Mouse (Mus musculus) liver, postnatal 0 days (tissue): ENCODE measurements at regions not wholly inside any gene's neighbourhood (a gene's known extent, or its start where the extent isn't known, plus 50 kb on each side); places are given as distances from the start of the nearest gene placed in this dataset.

Experiments
- ATAC-seq: fragments of 200-750 bp; cut with Nextera tagmentation; 2 replicates; pipeline ENCODE4 v1.8.0; 2017; ENCODE audit warnings: mild to moderate bottlenecking, moderate library complexity
- DNase-seq: peaks from one replicate; pipeline ENCODE4 v3.0.0-alpha.2; 2016
- H3K27ac ChIP-seq: fragments of 300-500 bp; sonication (generic); 2 replicates; pipeline ENCODE4 v1.5.1; 2014; ENCODE audit warnings: antibody characterized with exemption, moderate library complexity, mild to moderate bottlenecking, low read depth
- H3K27me3 ChIP-seq: fragments of 300-500 bp; sonication (generic); 2 replicates; pipeline ENCODE4 v1.6.1; 2014; ENCODE audit warnings: low read length, control low read depth, mixed read lengths; ENCODE audit not compliant: insufficient read depth
- H3K36me3 ChIP-seq: fragments of 300-500 bp; sonication (generic); replicated peaks from 2 replicates; pipeline ENCODE4 v1.6.1; 2014; ENCODE audit warnings: mild to moderate bottlenecking, control low read depth, low read length, moderate library complexity, mixed read lengths; ENCODE audit not compliant: insufficient read depth
- H3K4me1 ChIP-seq: fragments of 300-500 bp; sonication (generic); 2 replicates; pipeline ENCODE4 v1.6.1; 2014; ENCODE audit warnings: antibody characterized with exemption, mild to moderate bottlenecking, control low read depth; ENCODE audit not compliant: insufficient read depth
- H3K4me2 ChIP-seq: fragments of 300-500 bp; sonication (generic); 2 replicates; pipeline ENCODE4 v1.6.1; 2014; ENCODE audit warnings: low read depth, mild to moderate bottlenecking, low read length, moderate library complexity, mixed read lengths
- H3K4me3 ChIP-seq: fragments of 300-500 bp; sonication (generic); 2 replicates; pipeline ENCODE4 v1.5.1; 2014; ENCODE audit warnings: low read depth, low read length
- H3K9ac ChIP-seq: fragments of 300-500 bp; sonication (generic); replicated peaks from 2 replicates; pipeline ENCODE4 v1.6.1; 2014; ENCODE audit warnings: mild to moderate bottlenecking, moderate library complexity
- H3K9me3 ChIP-seq: fragments of 300-500 bp; sonication (generic); 2 replicates; pipeline ENCODE4 v1.6.1; 2016; ENCODE audit warnings: mild to moderate bottlenecking, control low read depth, low read length, mixed read lengths
- CTCF ChIP-seq: sonication (generic); IDR thresholded peaks from 2 replicates; pipeline ENCODE4 v1.5.1; 2016; ENCODE audit warnings: antibody characterized with exemption, low read depth
- EP300 ChIP-seq: IDR thresholded peaks from 2 replicates; pipeline ENCODE4 v1.6.1; 2016; ENCODE audit warnings: antibody characterized with exemption, low read depth, mild to moderate bottlenecking
- WGBS: fragments of 180-500 bp; shearing (Covaris S2); extraction: QIAGEN DNeasy Blood & Tissue Kit; methylation state at CpG from one replicate; pipeline ENCODE4 v1.1.7; 2014; ENCODE audit not compliant: insufficient replicate concordance; 5-methylcytosine and 5-hydroxymethylcytosine counted together

GRCm38 (mm10) chr4:72656206-72656605 is 196.2 kb downstream of the Aldoart1 start:
- Histone ChIP-seq H3K4me1 (no peaks in the 10 kb centered on the region), H3K4me3 (no peak overlapping the region), H3K9me3 (no peaks in the 10 kb centered on the region), H3K27ac (no peak overlapping the region), H3K9ac (no peak overlapping the region), H3K36me3 (no peaks in the 10 kb centered on the region), H3K27me3 (no peaks in the 10 kb centered on the region), H3K4me2 (no peak overlapping the region)
- TF ChIP-seq CTCF (no peak), EP300 (no peak)
- DNase-seq (no peak), ATAC-seq (no peak)
- WGBS, result 85% methylated on average over 1 of the region's 1 CpGs

DNA sequence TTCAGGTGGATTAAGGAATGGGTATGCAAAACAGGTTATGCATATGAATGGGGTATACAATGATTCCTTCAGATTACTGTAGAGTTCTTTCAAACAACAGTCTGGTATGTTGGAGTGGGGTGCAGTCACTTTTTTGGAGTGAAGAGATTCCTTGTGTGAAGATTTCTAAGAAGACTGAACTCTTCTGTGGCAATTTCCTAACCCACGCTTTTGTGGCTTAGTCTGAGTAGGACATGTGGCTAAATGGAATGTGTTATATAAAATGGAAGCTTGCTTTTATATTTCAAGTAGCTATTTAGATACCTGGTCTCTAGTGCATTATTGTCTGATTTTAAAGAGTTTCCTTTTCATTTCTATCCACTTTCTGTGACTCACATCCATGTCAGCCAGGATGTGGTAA is 205.3 kb downstream of the Aldoart1 start:
- 75% methylated on average over 1 of the region's 1 CpGs for WGBS

GRCm38 (mm10) chr4:72629416-72629815 is 223.0 kb downstream of the Aldoart1 start:
- no peak for DNase-seq
- H3K9ac ChIP-seq, result no peak overlapping the region
- H3K27ac ChIP-seq, result no peak overlapping the region
- H3K36me3 ChIP-seq, result no peaks in the 10 kb centered on the region
- no peaks in the 10 kb centered on the region for H3K9me3 ChIP-seq
- no peak for ATAC-seq
- no peaks in the 10 kb centered on the region for H3K27me3 ChIP-seq
- no peak overlapping the region for H3K4me2 ChIP-seq
- H3K4me1 ChIP-seq, result no peaks in the 10 kb centered on the region
- 39% methylated on average over 3 of the region's 3 CpGs for WGBS
- H3K4me3 ChIP-seq, result no peak overlapping the region
- no peak for TF ChIP-seq EP300
- no peak for TF ChIP-seq CTCF

More for the DNA sequence above, 205.3 kb downstream of the Aldoart1 start:
- DNase-seq (no peak), ATAC-seq (no peak)
- TF ChIP-seq CTCF (no peak), EP300 (no peak)
- Histone ChIP-seq H3K36me3 (no peaks in the 10 kb centered on the region), H3K9ac (no peak overlapping the region), H3K27ac (no peak overlapping the region), H3K4me2 (no peak overlapping the region), H3K9me3 (no peaks in the 10 kb centered on the region), H3K27me3 (no peaks in the 10 kb centered on the region), H3K4me1 (no peaks in the 10 kb centered on the region), H3K4me3 (no peak overlapping the region)

DNA sequence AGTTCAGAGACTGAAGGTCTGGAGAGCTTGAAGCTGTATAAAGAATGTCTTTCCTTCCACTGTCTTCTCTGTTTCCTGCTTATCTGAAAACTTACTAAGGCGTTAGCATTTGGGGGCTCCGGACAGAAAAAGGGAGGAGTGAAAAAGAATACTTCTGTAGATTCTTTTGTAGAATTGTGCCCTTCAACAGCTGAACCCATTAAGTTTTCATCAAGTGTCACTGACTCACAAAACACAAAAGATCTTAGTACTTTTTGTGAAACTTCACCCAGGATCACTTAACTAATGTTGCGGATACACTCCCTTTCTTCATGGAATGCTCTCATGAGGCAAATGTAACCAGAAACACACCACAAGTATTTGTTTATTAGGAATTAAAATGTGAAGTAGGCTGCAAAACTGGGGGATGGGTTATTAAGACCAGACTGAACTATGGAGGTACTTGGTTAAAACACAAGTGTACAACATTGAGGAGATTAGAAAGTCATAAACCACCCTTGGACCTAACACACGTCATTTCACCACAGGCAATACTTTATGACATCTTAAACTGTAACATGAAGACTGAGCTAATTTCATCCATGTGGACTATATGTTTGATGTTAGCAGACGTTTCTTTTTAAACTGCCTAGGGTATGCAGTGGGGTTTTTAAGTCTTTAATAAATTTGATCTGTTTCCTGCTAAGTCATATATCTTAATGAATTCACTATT is 225.1 kb downstream of the Aldoart1 start:
- Histone ChIP-seq H3K4me1 (no peaks in the 10 kb centered on the region), H3K4me2 (no peak overlapping the region), H3K27ac (no peak overlapping the region), H3K9me3 (no peaks in the 10 kb centered on the region), H3K9ac (no peak overlapping the region), H3K4me3 (no peak overlapping the region), H3K27me3 (no peaks in the 10 kb centered on the region), H3K36me3 (no peaks in the 10 kb centered on the region)
- 63% methylated on average over 5 of the region's 5 CpGs for WGBS
- TF ChIP-seq CTCF, result no peak
- no peak for TF ChIP-seq EP300
- ATAC-seq (no peak), DNase-seq (no peak)

DNA sequence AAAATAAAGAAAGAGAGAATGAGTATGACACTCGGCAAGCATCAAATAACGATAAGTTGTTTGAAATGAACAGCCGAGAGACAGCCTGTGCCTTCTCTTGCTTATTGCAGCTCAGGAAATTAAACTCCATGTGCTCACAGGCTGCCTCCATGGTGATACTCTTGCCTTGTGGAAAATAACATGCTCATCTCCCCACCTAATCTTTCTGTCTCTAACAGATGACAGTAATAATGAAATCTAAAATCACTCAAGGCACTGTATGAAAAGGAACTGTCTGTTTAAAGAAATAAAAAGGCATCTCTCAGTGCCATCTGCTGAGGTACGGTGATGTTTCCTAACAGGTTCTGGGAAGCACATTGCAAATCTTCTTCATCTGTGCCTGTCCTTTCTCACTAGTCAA is 247.3 kb downstream of the Aldoart1 start:
- H3K9me3 ChIP-seq, result no peaks in the 10 kb centered on the region
- no peaks in the 10 kb centered on the region for H3K4me1 ChIP-seq
- 84% methylated on average over 4 of the region's 4 CpGs for WGBS
- no peak overlapping the region for H3K9ac ChIP-seq
- H3K27me3 ChIP-seq, result no peaks in the 10 kb centered on the region
- ATAC-seq (no peak), DNase-seq (no peak)
- H3K4me3 ChIP-seq, result no peak overlapping the region
- H3K27ac ChIP-seq, result no peak overlapping the region
- TF ChIP-seq EP300 (no peak), CTCF (no peak)
- H3K4me2 ChIP-seq, result no peak overlapping the region
- no peaks in the 10 kb centered on the region for H3K36me3 ChIP-seq

GRCm38 (mm10) chr4:72595494-72595893 is 256.9 kb downstream of the Aldoart1 start:
- Histone ChIP-seq H3K27ac (no peak overlapping the region), H3K9ac (no peak overlapping the region), H3K36me3 (no peaks in the 10 kb centered on the region), H3K4me2 (no peak overlapping the region), H3K4me1 (no peaks in the 10 kb centered on the region), H3K4me3 (no peak overlapping the region), H3K27me3 (no peaks in the 10 kb centered on the region), H3K9me3 (no peaks in the 10 kb centered on the region)
- DNase-seq (no peak), ATAC-seq (no peak)
- TF ChIP-seq CTCF, result no peak
- TF ChIP-seq EP300, result no peak
- WGBS, result 60% methylated on average over 2 of the region's 2 CpGs
